Mouse (Mus musculus) stomach, postnatal 0 days (tissue): ENCODE data around the gene Runx2.

Experiments
- CTCF ChIP-seq: IDR thresholded peaks from 2 replicates; pipeline ENCODE4 v1.5.1; 2016; ENCODE audit warnings: antibody characterized with exemption, low read depth, mild to moderate bottlenecking, moderate library complexity
- EP300 ChIP-seq: optimal IDR thresholded peaks from 2 replicates; pipeline ENCODE3; 2016; ENCODE audit warnings: antibody characterized with exemption

DNA sequence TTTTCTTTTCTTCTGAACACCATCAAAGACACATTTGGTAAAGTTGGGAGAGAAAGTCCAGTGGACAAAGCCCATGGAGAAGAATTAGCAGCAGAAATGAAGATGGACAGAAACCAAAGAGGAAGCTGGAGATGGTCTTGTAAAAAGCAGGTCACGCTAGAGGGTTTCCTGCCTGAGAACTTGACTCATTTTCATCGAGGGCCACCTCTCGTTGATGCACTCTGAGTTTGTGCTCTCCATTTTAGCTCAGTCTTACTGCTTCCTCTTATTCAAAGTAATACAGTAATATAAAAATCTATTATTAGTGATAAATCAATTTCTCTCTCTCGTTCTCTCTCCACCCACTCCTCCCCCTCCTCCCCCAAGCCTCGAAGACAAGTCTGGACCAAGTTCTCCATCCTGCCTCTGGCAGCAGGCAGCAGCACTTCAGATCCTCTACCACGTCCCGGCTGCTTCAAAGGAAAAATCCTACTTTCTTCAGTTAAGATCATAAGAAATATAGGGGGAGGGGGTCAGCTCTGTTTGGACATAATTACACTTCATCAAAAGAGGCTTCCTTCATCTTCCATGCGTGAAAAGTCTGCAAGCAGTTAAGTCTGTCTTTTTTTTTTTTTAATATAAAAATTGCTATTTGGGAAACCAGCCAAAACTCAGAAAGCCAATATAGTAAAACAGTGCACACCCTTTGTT is 92.3 kb downstream of the Runx2 start:
- TF ChIP-seq CTCF (no peak), EP300 (no peak)
